Mouse (Mus musculus): ENCODE measurements around the gene Cabin1. TPM values are rescaled to one million over a fixed set of nuclear protein-coding genes. Genes with fewer than 3 reads are reported as not detected.

Cabin1 gene
- polyA plus RNA-seq, 1 experiment from 2014 or later, result 30.8 TPM

GRCm38 (mm10) chr10:75657772-75658171, 106.4 kb downstream of the Cabin1 start:
- Histone ChIP-seq H3K4me1 (ENCODE audit: control insufficient read depth in 2 of 2, insufficient read depth in 2 of 2, low read length in 2 of 2) (no peaks in the 10 kb centered on the region), H3K27me3 (ENCODE audit: control insufficient read depth, insufficient read depth, low read length) (no peaks in the 10 kb centered on the region), H3K27ac (replicated peaks in 1 of 2; ENCODE audit: control insufficient read depth in 1 of 2, insufficient read depth in 1 of 2, low read depth in 2 of 2, low read length in 2 of 2) (no peak overlapping the region), H3K9me3 (ENCODE audit: control insufficient read depth, low read length) (no peaks in the 10 kb centered on the region), H3K36me3 (ENCODE audit: control insufficient read depth, insufficient read depth, low read length) (peaks cover 84% of the 10 kb centered on the region), H3K4me2 (ENCODE audit: low read length) (no peak overlapping the region), H3K4me3 (ENCODE audit: control insufficient read depth in 1 of 2, insufficient read depth in 1 of 2, low read depth in 1 of 2, low read length in 2 of 2) (no peak overlapping the region), H3K9ac (ENCODE audit: low read length) (no peak overlapping the region)
- ATAC-seq (ENCODE audit: insufficient number of reproducible peaks, insufficient read depth, low FRiP score, low read depth), result no peak
- WGBS, result 95% methylated on average over 7 of the region's 7 CpGs

DNA sequence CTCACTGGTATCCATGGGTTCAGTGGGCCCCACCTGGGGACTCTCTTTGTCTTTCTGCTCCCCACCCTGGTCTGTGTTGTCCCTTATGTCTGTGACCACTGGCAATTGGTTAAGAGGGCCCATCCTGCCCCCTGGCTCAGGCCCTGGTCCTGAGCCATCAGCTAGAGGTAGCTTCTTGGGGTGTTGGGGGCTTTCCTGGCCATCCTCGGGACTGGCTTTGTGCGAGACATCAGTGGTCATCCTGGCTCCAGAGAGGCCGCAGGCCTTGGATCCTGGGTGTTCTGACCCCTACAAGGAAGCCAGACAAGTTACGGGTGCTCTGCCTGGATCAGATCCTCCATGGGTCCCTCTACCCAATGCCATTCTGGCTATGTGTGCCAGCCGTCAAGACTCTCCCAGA, 107.0 kb downstream of the Cabin1 start:
- Histone ChIP-seq H3K4me1 (ENCODE audit: control insufficient read depth in 2 of 2, insufficient read depth in 2 of 2, low read length in 2 of 2) (no peaks in the 10 kb centered on the region), H3K9me3 (ENCODE audit: control insufficient read depth, low read length) (no peaks in the 10 kb centered on the region), H3K27me3 (ENCODE audit: control insufficient read depth, insufficient read depth, low read length) (no peaks in the 10 kb centered on the region), H3K4me3 (ENCODE audit: control insufficient read depth in 1 of 2, insufficient read depth in 1 of 2, low read depth in 1 of 2, low read length in 2 of 2) (no peak overlapping the region), H3K9ac (ENCODE audit: low read length) (no peak overlapping the region), H3K4me2 (ENCODE audit: low read length) (no peak overlapping the region), H3K36me3 (ENCODE audit: control insufficient read depth, insufficient read depth, low read length) (peaks cover 86% of the 10 kb centered on the region), H3K27ac (replicated peaks in 1 of 2; ENCODE audit: control insufficient read depth in 1 of 2, insufficient read depth in 1 of 2, low read depth in 2 of 2, low read length in 2 of 2) (no peak overlapping the region)
- WGBS, result 94% methylated on average over 5 of the region's 5 CpGs
- ATAC-seq (ENCODE audit: insufficient number of reproducible peaks, insufficient read depth, low FRiP score, low read depth), result no peak

DNA sequence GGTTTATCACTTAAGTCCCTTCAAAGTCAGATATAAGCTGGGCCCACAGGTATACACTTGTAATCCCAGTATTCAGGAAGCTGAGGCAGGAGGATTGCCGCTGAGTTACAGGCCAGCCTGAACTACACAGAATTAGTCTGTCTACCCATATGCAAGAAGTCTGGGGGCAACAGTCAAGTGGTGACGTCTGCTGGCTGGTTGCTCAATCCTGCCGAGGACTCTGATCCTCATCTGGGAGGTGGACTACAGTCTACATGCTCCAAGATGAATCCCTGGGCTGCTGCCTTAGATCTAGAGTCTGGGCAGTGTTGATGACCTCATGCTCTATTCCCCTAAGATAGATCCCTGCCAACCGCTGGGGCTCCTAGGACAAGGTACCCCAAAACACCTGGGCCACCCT, 110.1 kb downstream of the Cabin1 start:
- no peak overlapping the region for H3K9ac ChIP-seq (ENCODE audit: low read length)
- no peaks in the 10 kb centered on the region for H3K27me3 ChIP-seq (ENCODE audit: control insufficient read depth, insufficient read depth, low read length)
- ATAC-seq (ENCODE audit: insufficient number of reproducible peaks, insufficient read depth, low FRiP score, low read depth), result no peak
- no peak overlapping the region for H3K27ac ChIP-seq (replicated peaks in 1 of 2; ENCODE audit: control insufficient read depth in 1 of 2, insufficient read depth in 1 of 2, low read depth in 2 of 2, low read length in 2 of 2)
- peaks cover 100% of the 10 kb centered on the region for H3K36me3 ChIP-seq (ENCODE audit: control insufficient read depth, insufficient read depth, low read length)
- H3K4me1 ChIP-seq (ENCODE audit: control insufficient read depth in 2 of 2, insufficient read depth in 2 of 2, low read length in 2 of 2), result no peaks in the 10 kb centered on the region
- H3K4me3 ChIP-seq (ENCODE audit: control insufficient read depth in 1 of 2, insufficient read depth in 1 of 2, low read depth in 1 of 2, low read length in 2 of 2), result no peak overlapping the region
- H3K9me3 ChIP-seq (ENCODE audit: control insufficient read depth, low read length), result no peaks in the 10 kb centered on the region
- 84% methylated on average over 4 of the region's 4 CpGs for WGBS
- no peak overlapping the region for H3K4me2 ChIP-seq (ENCODE audit: low read length)

DNA sequence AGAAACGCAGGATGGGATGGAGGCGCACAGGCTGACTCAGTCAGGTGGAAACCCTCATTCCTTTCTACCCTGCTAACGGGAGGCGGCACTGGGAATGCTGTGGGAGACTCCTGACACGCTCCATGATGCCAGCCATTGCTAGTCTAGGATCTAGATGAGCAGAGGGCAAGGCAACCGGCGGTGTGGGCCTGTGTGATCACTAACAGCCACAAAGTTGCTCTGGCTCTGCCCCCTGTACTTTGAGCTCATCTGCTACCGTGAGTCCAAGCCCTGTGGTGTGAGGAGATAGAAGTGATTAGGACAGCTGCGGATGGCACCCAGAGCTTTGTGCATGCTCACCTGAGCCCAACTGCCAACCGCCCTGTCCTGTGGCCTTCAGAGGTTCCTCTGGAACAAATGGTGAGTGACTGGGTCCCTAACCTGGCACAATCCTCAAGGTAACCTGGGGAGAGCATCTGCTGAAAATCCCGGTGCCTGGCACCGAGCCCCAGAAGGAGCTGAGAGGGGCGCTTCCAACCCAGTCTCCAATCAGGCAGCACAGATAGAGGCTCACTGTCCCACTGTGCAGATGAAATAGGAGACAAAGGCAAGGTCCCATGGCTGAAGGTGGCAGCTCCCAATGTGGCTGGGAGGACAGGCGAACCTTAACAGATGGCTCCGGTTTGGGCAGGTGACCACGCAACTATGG, 112.6 kb downstream of the Cabin1 start:
- Histone ChIP-seq H3K4me2 (ENCODE audit: low read length) (no peak overlapping the region), H3K27me3 (ENCODE audit: control insufficient read depth, insufficient read depth, low read length) (no peaks in the 10 kb centered on the region), H3K4me1 (ENCODE audit: control insufficient read depth in 2 of 2, insufficient read depth in 2 of 2, low read length in 2 of 2) (peaks cover 16% of the 10 kb centered on the region in 2 experiments), H3K4me3 (ENCODE audit: control insufficient read depth in 1 of 2, insufficient read depth in 1 of 2, low read depth in 1 of 2, low read length in 2 of 2) (no peak overlapping the region), H3K9ac (ENCODE audit: low read length) (no peak overlapping the region), H3K36me3 (ENCODE audit: control insufficient read depth, insufficient read depth, low read length) (peaks cover 90% of the 10 kb centered on the region), H3K9me3 (ENCODE audit: control insufficient read depth, low read length) (no peaks in the 10 kb centered on the region), H3K27ac (replicated peaks in 1 of 2; ENCODE audit: control insufficient read depth in 1 of 2, insufficient read depth in 1 of 2, low read depth in 2 of 2, low read length in 2 of 2) (no peak overlapping the region)
- WGBS, result 94% methylated on average over 16 of the region's 16 CpGs
- no peak for ATAC-seq (ENCODE audit: insufficient number of reproducible peaks, insufficient read depth, low FRiP score, low read depth)

DNA sequence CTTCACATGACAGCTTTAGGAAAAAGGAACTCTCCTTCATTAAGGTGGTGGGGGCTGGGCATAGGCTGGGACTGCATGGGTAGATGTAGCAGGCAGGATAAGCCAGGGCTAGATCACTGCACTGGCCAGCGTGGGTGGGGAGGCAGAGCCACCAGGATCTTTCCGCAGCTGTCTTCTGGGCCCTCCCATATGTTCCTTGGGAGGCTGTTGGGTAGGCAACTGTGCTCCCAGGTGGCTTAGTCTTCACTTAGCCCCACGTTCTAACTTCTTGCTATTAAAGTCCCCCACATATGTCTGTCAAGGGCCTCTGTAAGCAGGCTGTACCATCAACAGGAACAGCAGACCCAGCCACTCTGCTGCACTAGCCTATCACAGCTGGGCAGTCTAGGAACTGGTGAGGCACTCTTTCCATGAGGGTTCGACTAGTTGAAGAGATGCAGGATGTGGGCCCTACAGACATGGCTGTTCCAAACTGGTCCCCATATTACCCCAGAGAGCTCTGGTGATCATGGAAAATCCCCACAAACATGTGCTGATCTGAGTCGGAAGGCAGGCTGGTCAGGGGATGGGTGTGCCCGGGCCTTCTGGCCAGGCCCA, 113.7 kb downstream of the Cabin1 start:
- Histone ChIP-seq H3K27me3 (ENCODE audit: control insufficient read depth, insufficient read depth, low read length) (no peaks in the 10 kb centered on the region), H3K27ac (replicated peaks in 1 of 2; ENCODE audit: control insufficient read depth in 1 of 2, insufficient read depth in 1 of 2, low read depth in 2 of 2, low read length in 2 of 2) (no peak overlapping the region), H3K9ac (ENCODE audit: low read length) (no peak overlapping the region), H3K4me3 (ENCODE audit: control insufficient read depth in 1 of 2, insufficient read depth in 1 of 2, low read depth in 1 of 2, low read length in 2 of 2) (no peak overlapping the region), H3K4me2 (ENCODE audit: low read length) (no peak overlapping the region), H3K4me1 (ENCODE audit: control insufficient read depth in 2 of 2, insufficient read depth in 2 of 2, low read length in 2 of 2) (peaks cover 18 to 19% of the 10 kb centered on the region in 2 experiments), H3K36me3 (ENCODE audit: control insufficient read depth, insufficient read depth, low read length) (peaks cover 89% of the 10 kb centered on the region), H3K9me3 (ENCODE audit: control insufficient read depth, low read length) (no peaks in the 10 kb centered on the region)
- ATAC-seq (ENCODE audit: insufficient number of reproducible peaks, insufficient read depth, low FRiP score, low read depth), result no peak
- 86% methylated on average over 6 of the region's 6 CpGs for WGBS

DNA sequence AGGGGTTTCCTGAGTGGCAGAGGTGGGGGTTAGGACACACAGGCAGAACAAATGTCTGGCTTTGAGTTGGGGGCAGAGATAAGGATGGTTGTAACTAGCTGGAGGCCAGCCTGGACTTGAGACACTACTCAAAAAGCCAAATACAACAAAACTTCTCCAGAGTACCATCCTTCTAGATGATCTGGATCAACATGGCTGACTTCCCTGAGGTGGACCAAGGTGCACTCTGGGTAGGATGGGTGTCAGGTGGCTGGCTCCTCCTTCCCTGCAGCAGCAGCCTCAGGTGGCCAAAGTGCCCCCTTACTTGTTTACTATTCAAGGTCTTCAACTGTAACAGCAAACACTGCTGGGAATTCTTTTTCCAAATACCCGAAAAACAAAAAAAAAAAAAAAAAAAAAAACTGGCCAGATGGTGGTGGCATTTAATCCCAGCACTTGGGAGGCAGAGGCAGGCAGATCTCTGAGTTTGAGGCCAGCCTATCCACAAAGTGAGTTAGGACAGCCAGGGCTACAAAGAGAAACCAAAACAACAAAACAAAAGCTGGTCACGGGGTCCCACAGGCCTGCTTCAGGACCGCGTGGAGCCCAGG, 114.6 kb downstream of the Cabin1 start:
- peaks cover 85% of the 10 kb centered on the region for H3K36me3 ChIP-seq (ENCODE audit: control insufficient read depth, insufficient read depth, low read length)

GRCm38 (mm10) chr10:75649001-75649400, 115.1 kb downstream of the Cabin1 start:
- H3K27me3 ChIP-seq (ENCODE audit: control insufficient read depth, insufficient read depth, low read length), result no peaks in the 10 kb centered on the region
- no peak for ATAC-seq (ENCODE audit: insufficient number of reproducible peaks, insufficient read depth, low FRiP score, low read depth)
- H3K27ac ChIP-seq (replicated peaks in 1 of 2; ENCODE audit: control insufficient read depth in 1 of 2, insufficient read depth in 1 of 2, low read depth in 2 of 2, low read length in 2 of 2), result no peak overlapping the region
- no peak overlapping the region for H3K4me2 ChIP-seq (ENCODE audit: low read length)
- peaks cover 80% of the 10 kb centered on the region for H3K36me3 ChIP-seq (ENCODE audit: control insufficient read depth, insufficient read depth, low read length)
- no peaks in the 10 kb centered on the region for H3K9me3 ChIP-seq (ENCODE audit: control insufficient read depth, low read length)
- H3K4me3 ChIP-seq (ENCODE audit: control insufficient read depth in 1 of 2, insufficient read depth in 1 of 2, low read depth in 1 of 2, low read length in 2 of 2), result no peak overlapping the region
- 82% methylated on average over 7 of the region's 7 CpGs for WGBS
- no peak overlapping the region for H3K9ac ChIP-seq (ENCODE audit: low read length)
- H3K4me1 ChIP-seq (ENCODE audit: control insufficient read depth in 2 of 2, insufficient read depth in 2 of 2, low read length in 2 of 2), result peaks cover 18 to 19% of the 10 kb centered on the region in 2 experiments

More for the DNA sequence above, 114.6 kb downstream of the Cabin1 start:
- Histone ChIP-seq H3K27ac (replicated peaks in 1 of 2; ENCODE audit: control insufficient read depth in 1 of 2, insufficient read depth in 1 of 2, low read depth in 2 of 2, low read length in 2 of 2) (no peak overlapping the region), H3K27me3 (ENCODE audit: control insufficient read depth, insufficient read depth, low read length) (no peaks in the 10 kb centered on the region), H3K4me2 (ENCODE audit: low read length) (no peak overlapping the region), H3K4me3 (ENCODE audit: control insufficient read depth in 1 of 2, insufficient read depth in 1 of 2, low read depth in 1 of 2, low read length in 2 of 2) (no peak overlapping the region), H3K9ac (ENCODE audit: low read length) (no peak overlapping the region), H3K4me1 (ENCODE audit: control insufficient read depth in 2 of 2, insufficient read depth in 2 of 2, low read length in 2 of 2) (peaks cover 18 to 19% of the 10 kb centered on the region in 2 experiments), H3K9me3 (ENCODE audit: control insufficient read depth, low read length) (no peaks in the 10 kb centered on the region)
- WGBS, result 85% methylated on average over 4 of the region's 4 CpGs
- no peak for ATAC-seq (ENCODE audit: insufficient number of reproducible peaks, insufficient read depth, low FRiP score, low read depth)

Measured in heart, embryonic 14.5 days (tissue).